Mouse (Mus musculus): Measurements from ENCODE around the gene Myo18b. TPM values are rescaled to one million over a fixed set of nuclear protein-coding genes. Genes with fewer than 3 reads are reported as not detected.

The Myo18b gene
- polyA plus RNA-seq, 1 experiment: 0.37 TPM

DNA sequence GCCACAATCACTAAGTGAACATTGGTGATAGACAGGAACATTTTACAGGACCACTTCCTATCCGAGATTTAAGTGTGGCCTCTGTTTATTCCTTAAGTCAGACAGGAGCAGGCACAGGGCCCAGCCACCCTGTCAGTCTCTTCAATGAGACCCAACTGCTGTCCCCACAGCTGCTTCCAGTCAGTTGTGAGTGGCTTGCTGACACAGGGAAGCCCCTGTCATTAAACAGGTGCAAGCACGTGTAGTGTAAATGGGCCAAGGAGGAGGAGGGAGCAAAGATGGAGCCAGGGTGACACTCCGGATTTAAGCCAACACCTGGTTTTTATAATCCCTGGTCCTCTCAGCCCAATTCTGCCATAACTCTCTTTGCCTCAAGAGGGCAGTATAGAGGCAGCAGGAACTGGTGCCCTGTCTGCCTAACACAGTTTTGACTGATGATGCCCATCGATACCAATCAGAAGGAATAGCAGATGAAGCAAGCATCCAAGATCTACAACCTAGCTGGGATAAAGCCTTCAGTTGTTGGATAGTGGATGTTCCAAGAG lies 19.2 kb downstream of the Myo18b start:
- no peak overlapping the region for H3K27ac ChIP-seq (ENCODE audit: insufficient read depth, low read depth, low read length)
- 17% methylated on average over 4 of the region's 4 CpGs for WGBS
- TF ChIP-seq CTCF (IDR thresholded peaks at IDR 0.05; ENCODE audit: extremely low read depth, insufficient read length, insufficient replicate concordance, low read depth, low read length) (peak; percentile 63; the same call in 1 of the 2 replicates), POLR2A (IDR thresholded peaks at IDR 0.05; ENCODE audit: low read depth, low read length) (no peak)

DNA sequence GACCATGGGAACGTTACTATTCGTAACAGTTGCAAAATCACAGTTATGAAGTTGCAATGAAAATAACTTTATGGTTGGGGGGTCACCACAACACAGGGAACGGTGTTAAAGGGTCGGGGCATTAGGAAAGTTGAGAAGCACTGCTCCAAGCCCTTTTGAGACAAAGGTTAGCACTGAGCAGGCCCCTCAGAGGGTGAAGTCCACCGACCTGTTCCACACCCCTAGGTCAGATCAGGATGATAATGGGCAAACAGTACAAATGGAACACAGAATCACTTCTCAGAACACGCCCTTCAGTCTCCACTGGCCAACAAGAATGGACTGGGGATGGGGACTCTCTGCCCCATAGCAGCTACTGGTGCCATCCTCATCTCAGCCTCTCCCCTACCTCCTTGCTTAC lies 23.2 kb downstream of the Myo18b start:
- no peak overlapping the region for H3K4me3 ChIP-seq (ENCODE audit: low read depth, low read length)
- no peaks in the 10 kb centered on the region; the same call in 1 of the 2 replicates for H3K4me1 ChIP-seq (ENCODE audit: control insufficient read depth, insufficient read depth, insufficient read length, low read length)
- no peaks in the 10 kb centered on the region for H3K36me3 ChIP-seq (ENCODE audit: control insufficient read depth, insufficient read depth, low read length)
- H3K27ac ChIP-seq (ENCODE audit: insufficient read depth, low read depth, low read length): no peak overlapping the region
- no peaks in the 10 kb centered on the region for H3K27me3 ChIP-seq (ENCODE audit: control insufficient read depth, insufficient read depth, low read length)
- TF ChIP-seq CTCF (IDR thresholded peaks at IDR 0.05; ENCODE audit: extremely low read depth, insufficient read length, insufficient replicate concordance, low read depth, low read length) (no peak), POLR2A (IDR thresholded peaks at IDR 0.05; ENCODE audit: low read depth, low read length) (no peak)
- WGBS: 40% methylated on average over 6 of the region's 6 CpGs

More for the DNA sequence above, 19.2 kb downstream of the Myo18b start:
- Histone ChIP-seq H3K27me3 (ENCODE audit: control insufficient read depth, insufficient read depth, low read length) (no peaks in the 10 kb centered on the region), H3K36me3 (ENCODE audit: control insufficient read depth, insufficient read depth, low read length) (no peaks in the 10 kb centered on the region), H3K4me1 (ENCODE audit: control insufficient read depth, insufficient read depth, insufficient read length, low read length) (peaks cover 2% of the 10 kb centered on the region), H3K4me3 (ENCODE audit: low read depth, low read length) (no peak overlapping the region)

DNA sequence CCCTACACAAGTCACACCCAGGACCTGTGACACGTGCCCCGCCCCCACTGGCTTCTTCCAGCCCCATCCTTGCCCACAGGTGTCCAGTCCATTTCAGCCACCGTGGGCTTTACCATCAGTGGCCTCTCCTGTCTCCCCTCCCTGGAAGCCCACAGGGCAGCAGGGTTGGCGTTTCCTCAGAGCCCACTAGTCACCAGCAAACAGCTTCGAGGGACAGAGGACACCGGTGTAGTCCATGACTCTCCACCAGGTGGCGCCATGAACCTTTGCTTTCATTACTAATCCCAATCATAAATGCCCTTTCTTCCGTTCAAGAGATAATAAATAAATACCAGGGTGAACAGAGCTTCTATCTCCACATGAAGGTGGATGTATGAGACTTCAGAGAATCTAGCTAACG lies 25.4 kb downstream of the Myo18b start:
- no peaks in the 10 kb centered on the region for H3K27me3 ChIP-seq (ENCODE audit: control insufficient read depth, insufficient read depth, low read length)
- 21% methylated on average over 9 of the region's 9 CpGs for WGBS
- peak; percentile 74; the same call in 1 of the 2 replicates for TF ChIP-seq CTCF (IDR thresholded peaks at IDR 0.05; ENCODE audit: extremely low read depth, insufficient read length, insufficient replicate concordance, low read depth, low read length)
- no peak for TF ChIP-seq POLR2A (IDR thresholded peaks at IDR 0.05; ENCODE audit: low read depth, low read length)

DNA sequence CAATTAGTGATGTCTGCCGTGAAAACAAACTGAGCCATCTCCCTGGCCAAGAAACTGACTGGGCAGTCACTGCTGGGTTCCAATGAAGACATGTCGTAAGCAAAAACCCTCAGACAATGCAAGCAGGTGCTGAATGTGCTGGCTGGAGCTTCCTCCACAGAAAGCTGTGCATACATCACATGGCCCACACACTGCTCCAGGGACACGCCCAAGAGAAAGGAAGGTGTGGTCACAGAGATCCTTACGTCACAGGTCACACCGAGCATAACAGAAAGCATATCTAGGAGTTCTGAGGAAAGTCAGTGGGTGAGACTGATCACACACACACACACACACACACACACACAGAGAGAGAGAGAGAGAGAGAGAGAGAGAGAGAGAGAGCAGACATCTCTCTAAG lies 27.5 kb downstream of the Myo18b start:
- Histone ChIP-seq H3K27me3 (ENCODE audit: control insufficient read depth, insufficient read depth, low read length) (no peaks in the 10 kb centered on the region), H3K36me3 (ENCODE audit: control insufficient read depth, insufficient read depth, low read length) (no peaks in the 10 kb centered on the region), H3K4me1 (ENCODE audit: control insufficient read depth, insufficient read depth, insufficient read length, low read length) (no peaks in the 10 kb centered on the region; the same call in 1 of the 2 replicates), H3K27ac (ENCODE audit: insufficient read depth, low read depth, low read length) (no peak overlapping the region), H3K4me3 (ENCODE audit: low read depth, low read length) (no peak overlapping the region)
- 29% methylated on average over 5 of the region's 5 CpGs for WGBS
- TF ChIP-seq POLR2A (IDR thresholded peaks at IDR 0.05; ENCODE audit: low read depth, low read length): no peak
- no peak for TF ChIP-seq CTCF (IDR thresholded peaks at IDR 0.05; ENCODE audit: extremely low read depth, insufficient read length, insufficient replicate concordance, low read depth, low read length)

More for the DNA sequence above, 25.4 kb downstream of the Myo18b start:
- no peak overlapping the region for H3K27ac ChIP-seq (ENCODE audit: insufficient read depth, low read depth, low read length)
- H3K36me3 ChIP-seq (ENCODE audit: control insufficient read depth, insufficient read depth, low read length): no peaks in the 10 kb centered on the region
- H3K4me1 ChIP-seq (ENCODE audit: control insufficient read depth, insufficient read depth, insufficient read length, low read length): no peaks in the 10 kb centered on the region; the same call in 1 of the 2 replicates
- no peak overlapping the region for H3K4me3 ChIP-seq (ENCODE audit: low read depth, low read length)

DNA sequence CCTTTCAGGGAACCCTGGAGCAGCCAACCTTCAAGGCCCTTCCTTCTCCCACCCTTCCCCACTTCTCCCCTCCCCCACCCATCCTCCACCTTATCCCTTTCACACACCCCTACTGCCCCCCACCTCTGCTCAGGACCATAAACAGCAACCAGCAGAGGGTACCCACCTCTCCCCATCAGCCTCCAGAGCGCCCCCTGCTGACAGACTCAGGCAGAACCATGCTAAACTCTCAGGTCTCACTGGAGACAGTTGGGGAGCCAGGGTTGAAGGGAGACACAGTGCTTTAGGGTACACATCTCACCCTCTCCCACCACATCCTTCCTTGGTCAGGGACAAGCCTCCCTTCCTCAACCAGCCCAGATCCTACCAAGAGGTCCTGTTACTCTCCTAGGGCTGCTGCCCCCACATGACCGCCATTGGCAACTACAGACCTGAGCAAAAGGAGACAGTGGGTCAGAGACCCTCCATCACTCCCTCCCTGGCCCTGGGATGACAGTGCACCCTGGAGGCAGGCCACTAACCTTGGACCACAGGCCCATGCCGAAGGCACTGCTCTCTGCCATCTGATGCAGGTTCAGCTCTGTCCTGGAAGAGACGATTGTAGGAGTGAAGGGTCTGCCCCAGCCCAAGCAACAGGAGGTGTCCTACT lies 31.3 kb downstream of the Myo18b start:
- H3K27me3 ChIP-seq (ENCODE audit: control insufficient read depth, insufficient read depth, low read length): no peaks in the 10 kb centered on the region
- no peak overlapping the region for H3K27ac ChIP-seq (ENCODE audit: insufficient read depth, low read depth, low read length)
- WGBS: 52% methylated on average over 4 of the region's 4 CpGs
- TF ChIP-seq POLR2A (IDR thresholded peaks at IDR 0.05; ENCODE audit: low read depth, low read length): no peak
- TF ChIP-seq CTCF (IDR thresholded peaks at IDR 0.05; ENCODE audit: extremely low read depth, insufficient read length, insufficient replicate concordance, low read depth, low read length): peak; percentile 58; the same call in 1 of the 2 replicates
- H3K36me3 ChIP-seq (ENCODE audit: control insufficient read depth, insufficient read depth, low read length): no peaks in the 10 kb centered on the region
- no peaks in the 10 kb centered on the region for H3K4me1 ChIP-seq (ENCODE audit: control insufficient read depth, insufficient read depth, insufficient read length, low read length)
- H3K4me3 ChIP-seq (ENCODE audit: low read depth, low read length): no peak overlapping the region

DNA sequence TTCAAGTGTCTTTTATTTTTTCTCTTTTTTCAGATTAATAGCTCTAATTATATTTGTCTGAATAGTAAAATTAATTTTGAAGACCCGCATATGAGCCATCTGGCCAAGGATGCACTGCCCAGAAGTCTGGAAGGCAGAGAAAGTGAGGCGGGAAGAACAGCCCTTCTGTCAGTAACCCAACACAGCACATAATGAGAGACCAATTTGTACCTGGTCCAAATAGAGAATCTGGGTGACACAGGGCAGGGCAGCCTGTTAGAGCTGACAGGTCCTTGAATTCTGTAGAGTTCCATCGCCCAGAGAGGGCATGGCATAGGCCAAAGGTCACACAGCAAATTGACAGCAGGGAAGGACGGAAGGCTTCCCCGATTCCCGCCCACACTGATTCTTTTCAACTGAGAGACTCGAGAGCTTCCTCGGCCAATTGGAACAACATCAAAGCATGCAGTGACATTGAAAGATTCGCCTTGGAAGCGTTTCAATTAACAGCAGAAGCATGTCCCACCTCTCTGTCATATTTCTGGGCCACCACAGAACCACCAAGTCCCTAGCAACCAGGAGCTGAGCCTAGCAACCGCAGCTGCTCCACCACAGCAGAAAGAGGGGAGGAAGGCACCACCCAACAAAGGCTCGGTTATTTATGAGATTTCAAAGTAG lies 36.7 kb downstream of the Myo18b start:
- TF ChIP-seq POLR2A (IDR thresholded peaks at IDR 0.05; ENCODE audit: low read depth, low read length): no peak
- TF ChIP-seq CTCF (IDR thresholded peaks at IDR 0.05; ENCODE audit: extremely low read depth, insufficient read length, insufficient replicate concordance, low read depth, low read length): no peak
- no peaks in the 10 kb centered on the region for H3K27me3 ChIP-seq (ENCODE audit: control insufficient read depth, insufficient read depth, low read length)
- WGBS: 25% methylated on average over 12 of the region's 12 CpGs

DNA sequence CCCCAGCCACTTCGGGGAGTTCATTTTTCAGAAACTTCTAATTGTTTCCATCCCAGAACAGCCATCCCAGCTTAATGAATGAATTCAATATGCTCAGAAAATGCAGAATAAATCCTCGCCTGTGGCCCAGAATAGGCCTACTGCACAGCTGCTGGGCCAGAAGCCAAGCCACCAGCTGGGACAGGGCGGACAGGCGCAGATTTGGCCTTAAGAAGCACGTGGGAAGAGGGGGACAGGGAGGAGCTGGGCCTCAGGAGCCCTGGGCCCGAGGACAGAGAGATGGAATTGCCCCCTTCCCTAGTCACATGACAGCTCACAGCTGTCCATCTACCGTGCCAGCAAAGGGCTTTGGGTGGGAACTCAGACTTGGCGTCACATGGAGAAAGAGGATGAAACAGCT lies 43.0 kb downstream of the Myo18b start:
- Histone ChIP-seq H3K4me3 (ENCODE audit: low read depth, low read length) (no peak overlapping the region), H3K27me3 (ENCODE audit: control insufficient read depth, insufficient read depth, low read length) (no peaks in the 10 kb centered on the region), H3K27ac (ENCODE audit: insufficient read depth, low read depth, low read length) (no peak overlapping the region), H3K4me1 (ENCODE audit: control insufficient read depth, insufficient read depth, insufficient read length, low read length) (peaks cover 4% of the 10 kb centered on the region; the same call in 1 of the 2 replicates), H3K36me3 (ENCODE audit: control insufficient read depth, insufficient read depth, low read length) (no peaks in the 10 kb centered on the region)
- WGBS: 51% methylated on average over 8 of the region's 8 CpGs
- TF ChIP-seq POLR2A (IDR thresholded peaks at IDR 0.05; ENCODE audit: low read depth, low read length): no peak
- TF ChIP-seq CTCF (IDR thresholded peaks at IDR 0.05; ENCODE audit: extremely low read depth, insufficient read length, insufficient replicate concordance, low read depth, low read length): no peak

More for the DNA sequence above, 36.7 kb downstream of the Myo18b start:
- no peaks in the 10 kb centered on the region for H3K36me3 ChIP-seq (ENCODE audit: control insufficient read depth, insufficient read depth, low read length)
- peaks cover 3% of the 10 kb centered on the region; the same call in 1 of the 2 replicates for H3K4me1 ChIP-seq (ENCODE audit: control insufficient read depth, insufficient read depth, insufficient read length, low read length)
- H3K4me3 ChIP-seq (ENCODE audit: low read depth, low read length): no peak overlapping the region
- H3K27ac ChIP-seq (ENCODE audit: insufficient read depth, low read depth, low read length): no peak overlapping the region
